In genomic region chr10:116407684-116408359, GRCm38 (mm10) we compare ENCODE assay signal across 20 mouse cellular contexts.
A peak's percentile ranks its signal among the peaks of the same experiment; 100 is the strongest.
DNase-seq lines count a peak whose midpoint lies in the region; ATAC-seq lines count a peak whose summit lies in the region.
"Had no signal": no experiment of that assay in that cellular context is flagged by ENCODE, and none has a peak within 500 bp of the region (broad histone marks: within the 10 kb centered on the region; RNA-seq: fewer than 3 reads in every experiment).

No protein-coding gene starts in this region.

- no peak overlapping the region for H3K27ac ChIP-seq in forebrain, embryonic 13.5 days
- H3K27ac ChIP-seq in forebrain, embryonic 12.5 days, result no peak overlapping the region
- no peak overlapping the region for H3K27ac ChIP-seq in hindbrain, embryonic 14.5 days
- H3K27ac ChIP-seq in hindbrain, embryonic 12.5 days, result no peak overlapping the region
- H3K27ac ChIP-seq in brown adipose tissue, adult 24 weeks (replicated peaks; ENCODE audit: low read depth, low read length), result no peak overlapping the region
- H3K27ac ChIP-seq: embryonic facial prominence, embryonic 15.5 days; intestine, embryonic 15.5 days; kidney, embryonic 15.5 days; liver, embryonic 12.5 days; midbrain, embryonic 10.5 days had no signal

- DNase-seq in hindbrain, embryonic 14.5 days (ENCODE audit: low spot score), result no peak
- peak; percentile 44 for DNase-seq in MN1 (ENCODE audit: low spot score)
- no peak for DNase-seq in Muller cell, postnatal 12 days (ENCODE audit: inconsistent ontology term)
- DNase-seq: cerebellum, adult 9-10 months; embryo, embryonic 11 days; gastrocnemius, postnatal 10 days; layer of hippocampus, postnatal 36 days; left cerebral cortex, postnatal 4 days; lung, embryonic 14.5 days; lung, postnatal 4 days had no signal

- WGBS in forebrain, embryonic 13.5 days, result 65% methylated on average over 19 of the region's 19 CpGs
- 76% methylated on average over 19 of the region's 19 CpGs for WGBS in forebrain, embryonic 12.5 days
- WGBS in hindbrain, embryonic 14.5 days, result 53% methylated on average over 19 of the region's 19 CpGs
- WGBS in hindbrain, embryonic 12.5 days, result 54% methylated on average over 19 of the region's 19 CpGs

- no peak overlapping the region for H3K4me2 ChIP-seq in forebrain, embryonic 13.5 days
- H3K4me2 ChIP-seq in forebrain, embryonic 12.5 days, result no peak overlapping the region
- peak overlapping the region; percentile 29; the same call in 1 of the 2 replicates for H3K4me2 ChIP-seq in hindbrain, embryonic 14.5 days (replicated peaks)
- H3K4me2 ChIP-seq in hindbrain, embryonic 12.5 days (replicated peaks), result no peak overlapping the region
- H3K4me2 ChIP-seq: embryonic facial prominence, embryonic 15.5 days; intestine, embryonic 15.5 days; kidney, embryonic 15.5 days; liver, embryonic 12.5 days; lung, embryonic 14.5 days had no signal

- H3K4me3 ChIP-seq in forebrain, embryonic 13.5 days, result no peak overlapping the region
- H3K4me3 ChIP-seq in forebrain, embryonic 12.5 days (replicated peaks), result no peak overlapping the region
- no peak overlapping the region for H3K4me3 ChIP-seq in hindbrain, embryonic 14.5 days (replicated peaks; ENCODE audit: low read length)
- no peak overlapping the region for H3K4me3 ChIP-seq in hindbrain, embryonic 12.5 days
- peak overlapping the region; percentile 5; the same call in 1 of the 2 replicates for H3K4me3 ChIP-seq in brown adipose tissue, adult 24 weeks (ENCODE audit: insufficient read depth, low read depth, low read length)
- H3K4me3 ChIP-seq: embryonic facial prominence, embryonic 15.5 days; intestine, embryonic 15.5 days; kidney, embryonic 15.5 days; liver, embryonic 12.5 days; midbrain, embryonic 10.5 days; myocyte had no signal

- no peaks in the 10 kb centered on the region for H3K27me3 ChIP-seq in forebrain, embryonic 13.5 days
- H3K27me3 ChIP-seq in forebrain, embryonic 12.5 days, result no peaks in the 10 kb centered on the region
- H3K27me3 ChIP-seq in hindbrain, embryonic 14.5 days (ENCODE audit: control insufficient read depth, insufficient read depth, low read length), result no peaks in the 10 kb centered on the region
- H3K27me3 ChIP-seq in hindbrain, embryonic 12.5 days, result no peaks in the 10 kb centered on the region
- H3K27me3 ChIP-seq: embryonic facial prominence, embryonic 15.5 days; intestine, embryonic 15.5 days; kidney, embryonic 15.5 days; liver, embryonic 12.5 days had no signal

- H3K9ac ChIP-seq in forebrain, embryonic 13.5 days, result no peak overlapping the region
- no peak overlapping the region for H3K9ac ChIP-seq in forebrain, embryonic 12.5 days
- no peak overlapping the region for H3K9ac ChIP-seq in hindbrain, embryonic 14.5 days
- H3K9ac ChIP-seq in hindbrain, embryonic 12.5 days, result no peak overlapping the region
- H3K9ac ChIP-seq: embryonic facial prominence, embryonic 15.5 days; intestine, embryonic 15.5 days; kidney, embryonic 15.5 days; liver, embryonic 12.5 days; lung, embryonic 14.5 days had no signal

- peaks cover 8% of the 10 kb centered on the region; the same call in 1 of the 2 replicates for H3K4me1 ChIP-seq in forebrain, embryonic 13.5 days
- no peaks in the 10 kb centered on the region for H3K4me1 ChIP-seq in forebrain, embryonic 12.5 days
- 0 out of 2 replicates have a peak, but pooled peaks cover 3% of the 10 kb centered on the region for H3K4me1 ChIP-seq in hindbrain, embryonic 14.5 days (replicated peaks; ENCODE audit: control insufficient read depth, insufficient read depth, low read length)
- H3K4me1 ChIP-seq in hindbrain, embryonic 12.5 days, result peaks cover 6% of the 10 kb centered on the region; the same call in 1 of the 2 replicates
- no peaks in the 10 kb centered on the region for H3K4me1 ChIP-seq in brown adipose tissue, adult 24 weeks (ENCODE audit: control insufficient read depth, insufficient read depth, insufficient read length, low read length)
- H3K4me1 ChIP-seq: embryonic facial prominence, embryonic 15.5 days; intestine, embryonic 15.5 days; kidney, embryonic 15.5 days; liver, embryonic 12.5 days; midbrain, embryonic 10.5 days had no signal

- 0 out of 2 replicates have a peak, but pooled peaks have one; percentile 51 for ATAC-seq in forebrain, embryonic 13.5 days
- no peak for ATAC-seq in forebrain, embryonic 12.5 days (ENCODE audit: low FRiP score)
- ATAC-seq in hindbrain, embryonic 14.5 days (ENCODE audit: low FRiP score), result no peak
- ATAC-seq in hindbrain, embryonic 12.5 days (ENCODE audit: low FRiP score), result no peak
- ATAC-seq: intestine, embryonic 15.5 days; liver, embryonic 12.5 days had no signal

- no peaks in the 10 kb centered on the region for H3K36me3 ChIP-seq in forebrain, embryonic 13.5 days (ENCODE audit: poor library complexity, severe bottlenecking)
- H3K36me3 ChIP-seq in forebrain, embryonic 12.5 days (replicated peaks), result no peaks in the 10 kb centered on the region
- no peaks in the 10 kb centered on the region for H3K36me3 ChIP-seq in hindbrain, embryonic 14.5 days (replicated peaks; ENCODE audit: control insufficient read depth, insufficient read depth)
- H3K36me3 ChIP-seq in hindbrain, embryonic 12.5 days, result no peaks in the 10 kb centered on the region
- H3K36me3 ChIP-seq: embryonic facial prominence, embryonic 15.5 days; intestine, embryonic 15.5 days; kidney, embryonic 15.5 days; liver, embryonic 12.5 days; midbrain, embryonic 10.5 days had no signal

- H3K9me3 ChIP-seq in forebrain, embryonic 13.5 days (replicated peaks), result no peaks in the 10 kb centered on the region
- no peaks in the 10 kb centered on the region for H3K9me3 ChIP-seq in forebrain, embryonic 12.5 days
- no peaks in the 10 kb centered on the region for H3K9me3 ChIP-seq in hindbrain, embryonic 14.5 days (ENCODE audit: control insufficient read depth, low read length)
- no peaks in the 10 kb centered on the region for H3K9me3 ChIP-seq in hindbrain, embryonic 12.5 days (replicated peaks)
- H3K9me3 ChIP-seq: embryonic facial prominence, embryonic 15.5 days; intestine, embryonic 15.5 days; kidney, embryonic 15.5 days; liver, embryonic 12.5 days; midbrain, embryonic 10.5 days had no signal
